Mouse (Mus musculus): Measurements from ENCODE around the gene Rlbp1. TPM values are rescaled to one million over a fixed set of nuclear protein-coding genes. Genes with fewer than 3 reads are reported as not detected.

The Rlbp1 gene
- polyA plus RNA-seq, 1 experiment from 2014 or later = 4.0 TPM

GRCm38 (mm10) chr7:79371321-79371879, 15.4 kb downstream of the Rlbp1 start:
- H3K9ac ChIP-seq = no peak overlapping the region
- peak; percentile 63; the same call in 1 of the 2 replicates for ATAC-seq (ENCODE audit: low FRiP score)
- H3K9me3 ChIP-seq (replicated peaks) = no peaks in the 10 kb centered on the region
- H3K4me1 ChIP-seq = no peaks in the 10 kb centered on the region
- peaks cover under 1% of the 10 kb centered on the region; the same call in 1 of the 2 replicates for H3K36me3 ChIP-seq
- no peak overlapping the region for H3K4me3 ChIP-seq
- no peaks in the 10 kb centered on the region for H3K27me3 ChIP-seq
- no peak overlapping the region for H3K27ac ChIP-seq
- no peak overlapping the region for H3K4me2 ChIP-seq (replicated peaks)
- 49% methylated on average over 10 of the region's 10 CpGs for WGBS

DNA sequence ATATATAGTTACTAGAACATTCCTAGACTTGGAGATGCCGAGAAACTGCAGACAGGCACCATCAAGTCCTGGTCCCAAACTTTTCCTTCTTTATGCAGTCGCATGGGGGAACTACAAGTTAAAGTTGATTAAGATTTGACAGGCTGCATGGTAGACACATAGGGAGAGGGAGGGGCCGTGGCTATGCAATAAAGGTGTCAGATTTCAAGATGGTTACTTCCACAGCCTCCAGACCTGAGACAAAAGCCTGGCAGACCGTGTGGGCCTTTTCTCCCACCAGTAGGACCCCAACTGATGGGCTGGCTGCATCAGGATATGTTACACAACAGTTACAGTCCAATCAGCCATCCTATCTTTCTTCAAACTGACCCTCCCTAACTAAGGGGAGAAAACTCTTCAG, 17.4 kb downstream of the Rlbp1 start:
- Histone ChIP-seq H3K4me3 (no peak overlapping the region), H3K36me3 (peaks cover 9% of the 10 kb centered on the region; the same call in 1 of the 2 replicates), H3K27me3 (no peaks in the 10 kb centered on the region), H3K27ac (no peak overlapping the region), H3K9me3 (replicated peaks) (no peaks in the 10 kb centered on the region), H3K4me1 (no peaks in the 10 kb centered on the region), H3K9ac (no peak overlapping the region), H3K4me2 (replicated peaks) (no peak overlapping the region)
- 44% methylated on average over 4 of the region's 4 CpGs for WGBS
- ATAC-seq (ENCODE audit: low FRiP score) = no peak

- no peak for ATAC-seq (ENCODE audit: low FRiP score)
- no peaks in the 10 kb centered on the region for H3K9me3 ChIP-seq (replicated peaks)
- peaks cover 2% of the 10 kb centered on the region; the same call in 1 of the 2 replicates for H3K4me1 ChIP-seq
- peaks cover 9% of the 10 kb centered on the region; the same call in 1 of the 2 replicates for H3K36me3 ChIP-seq
- H3K27me3 ChIP-seq = no peaks in the 10 kb centered on the region
- no peak overlapping the region for H3K4me3 ChIP-seq
- H3K4me2 ChIP-seq (replicated peaks) = no peak overlapping the region
- 80% methylated on average over 5 of the region's 5 CpGs for WGBS
- H3K27ac ChIP-seq = no peak overlapping the region
- no peak overlapping the region for H3K9ac ChIP-seq
These were observed 18.2 kb downstream of the Rlbp1 start for GRCm38 (mm10) chr7:79368664-79369063.

DNA sequence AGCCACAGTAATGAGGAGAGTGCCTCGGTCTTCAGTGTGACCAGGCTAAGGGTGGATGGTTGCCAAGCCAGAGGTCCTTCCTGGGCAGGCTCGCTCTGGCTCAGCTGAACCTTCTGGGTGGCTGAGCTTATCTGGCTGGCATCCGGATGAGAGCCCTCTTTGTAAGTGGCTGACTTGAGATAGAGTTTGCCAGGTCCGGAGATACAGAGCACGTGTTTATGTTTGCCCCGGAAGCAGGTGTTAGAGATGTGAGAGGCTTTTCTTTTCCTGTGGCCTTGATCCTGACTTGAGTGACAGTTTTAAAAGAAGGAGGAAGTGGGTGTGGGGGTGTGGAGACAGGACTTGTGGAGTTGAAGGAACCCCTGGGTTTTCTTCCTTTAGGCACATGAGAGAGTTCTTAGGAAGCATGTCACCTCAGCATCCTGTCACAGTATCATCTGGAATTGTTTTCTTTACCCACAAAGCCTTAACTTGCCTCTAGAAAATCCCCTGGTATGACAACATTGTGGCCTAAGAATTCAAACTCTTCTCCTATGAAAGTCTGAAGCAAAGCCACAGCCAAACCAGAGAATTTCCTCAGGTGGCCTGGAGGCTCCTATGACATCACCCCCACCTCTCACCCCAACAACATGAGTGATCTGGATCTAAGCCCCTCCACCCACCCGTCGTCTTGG, 23.3 kb downstream of the Rlbp1 start:
- no peak overlapping the region for H3K27ac ChIP-seq
- 81% methylated on average over 8 of the region's 8 CpGs for WGBS
- H3K27me3 ChIP-seq = no peaks in the 10 kb centered on the region
- peaks cover 33% of the 10 kb centered on the region for H3K4me1 ChIP-seq
- peaks cover 30% of the 10 kb centered on the region for H3K36me3 ChIP-seq
- no peak overlapping the region for H3K4me2 ChIP-seq (replicated peaks)
- no peak for ATAC-seq (ENCODE audit: low FRiP score)
- H3K9me3 ChIP-seq (replicated peaks) = no peaks in the 10 kb centered on the region
- no peak overlapping the region for H3K4me3 ChIP-seq
- no peak overlapping the region for H3K9ac ChIP-seq

GRCm38 (mm10) chr7:79362830-79363229, 24.0 kb downstream of the Rlbp1 start:
- H3K9ac ChIP-seq = no peak overlapping the region
- H3K4me3 ChIP-seq = no peak overlapping the region
- H3K27me3 ChIP-seq = no peaks in the 10 kb centered on the region
- H3K27ac ChIP-seq = peak overlapping the region; percentile 68; the same call in 1 of the 2 replicates
- no peaks in the 10 kb centered on the region for H3K9me3 ChIP-seq (replicated peaks)
- no peak overlapping the region for H3K4me2 ChIP-seq (replicated peaks)
- H3K4me1 ChIP-seq = peaks cover 33% of the 10 kb centered on the region
- no peak for ATAC-seq (ENCODE audit: low FRiP score)
- WGBS = 90% methylated on average over 7 of the region's 7 CpGs
- H3K36me3 ChIP-seq = peaks cover 37% of the 10 kb centered on the region

DNA sequence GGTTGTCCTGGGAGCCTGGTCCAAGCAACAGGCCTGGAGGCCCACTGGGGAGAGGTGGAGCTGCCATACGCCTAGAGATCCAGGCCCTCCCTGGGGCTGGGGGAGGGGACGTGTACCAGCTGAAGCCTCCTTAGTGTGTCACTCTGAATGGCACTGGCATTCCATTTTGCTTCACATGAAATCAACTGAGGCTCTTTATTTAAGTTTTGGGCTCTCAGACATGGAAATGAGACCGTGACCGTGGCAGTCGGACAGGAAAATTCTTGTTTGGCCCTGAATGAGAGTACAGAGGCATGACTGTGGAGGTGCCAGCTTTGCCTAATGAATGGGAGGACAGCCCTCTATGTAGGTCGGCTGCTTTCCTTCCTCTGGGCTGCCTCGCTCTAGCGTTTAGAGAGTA, 24.6 kb downstream of the Rlbp1 start:
- no peaks in the 10 kb centered on the region for H3K9me3 ChIP-seq (replicated peaks)
- no peaks in the 10 kb centered on the region for H3K27me3 ChIP-seq
- H3K36me3 ChIP-seq = peaks cover 40% of the 10 kb centered on the region
- H3K27ac ChIP-seq = peak overlapping the region; percentile 68
- peak; percentile 88 for ATAC-seq (ENCODE audit: low FRiP score)
- H3K4me1 ChIP-seq = peaks cover 33% of the 10 kb centered on the region
- H3K4me2 ChIP-seq (replicated peaks) = no peak overlapping the region
- no peak overlapping the region for H3K9ac ChIP-seq
- H3K4me3 ChIP-seq = no peak overlapping the region
- 47% methylated on average over 8 of the region's 8 CpGs for WGBS

GRCm38 (mm10) chr7:79360056-79360455, 26.8 kb downstream of the Rlbp1 start:
- WGBS = 58% methylated on average over 11 of the region's 11 CpGs
- Histone ChIP-seq H3K4me1 (peaks cover 33% of the 10 kb centered on the region), H3K27ac (no peak overlapping the region), H3K9me3 (replicated peaks) (no peaks in the 10 kb centered on the region), H3K4me2 (replicated peaks) (no peak overlapping the region), H3K9ac (no peak overlapping the region), H3K36me3 (peaks cover 50% of the 10 kb centered on the region), H3K4me3 (no peak overlapping the region), H3K27me3 (no peaks in the 10 kb centered on the region)
- ATAC-seq (ENCODE audit: low FRiP score) = no peak; the same call in 1 of the 2 replicates

DNA sequence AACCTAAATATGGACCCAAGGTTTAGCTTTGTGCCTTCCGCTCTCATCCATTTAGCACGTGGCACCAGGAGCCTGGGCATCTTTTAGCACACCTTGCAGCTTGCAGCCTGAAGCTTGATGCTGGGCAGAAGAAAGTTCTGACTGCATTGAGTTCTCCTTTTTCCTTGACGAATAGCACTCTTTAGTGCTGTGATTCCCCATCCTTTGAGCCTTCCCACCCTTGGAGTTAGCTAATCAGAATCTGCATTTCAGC, 27.7 kb downstream of the Rlbp1 start:
- Histone ChIP-seq H3K4me3 (no peak overlapping the region), H3K9me3 (replicated peaks) (no peaks in the 10 kb centered on the region), H3K27ac (no peak overlapping the region), H3K36me3 (peaks cover 57% of the 10 kb centered on the region), H3K4me1 (peaks cover 33% of the 10 kb centered on the region), H3K4me2 (replicated peaks) (no peak overlapping the region), H3K27me3 (no peaks in the 10 kb centered on the region), H3K9ac (0 out of 2 replicates have a peak overlapping the region, but pooled peaks have one; percentile 8)
- 77% methylated on average over 3 of the region's 3 CpGs for WGBS
- ATAC-seq (ENCODE audit: low FRiP score) = no peak

DNA sequence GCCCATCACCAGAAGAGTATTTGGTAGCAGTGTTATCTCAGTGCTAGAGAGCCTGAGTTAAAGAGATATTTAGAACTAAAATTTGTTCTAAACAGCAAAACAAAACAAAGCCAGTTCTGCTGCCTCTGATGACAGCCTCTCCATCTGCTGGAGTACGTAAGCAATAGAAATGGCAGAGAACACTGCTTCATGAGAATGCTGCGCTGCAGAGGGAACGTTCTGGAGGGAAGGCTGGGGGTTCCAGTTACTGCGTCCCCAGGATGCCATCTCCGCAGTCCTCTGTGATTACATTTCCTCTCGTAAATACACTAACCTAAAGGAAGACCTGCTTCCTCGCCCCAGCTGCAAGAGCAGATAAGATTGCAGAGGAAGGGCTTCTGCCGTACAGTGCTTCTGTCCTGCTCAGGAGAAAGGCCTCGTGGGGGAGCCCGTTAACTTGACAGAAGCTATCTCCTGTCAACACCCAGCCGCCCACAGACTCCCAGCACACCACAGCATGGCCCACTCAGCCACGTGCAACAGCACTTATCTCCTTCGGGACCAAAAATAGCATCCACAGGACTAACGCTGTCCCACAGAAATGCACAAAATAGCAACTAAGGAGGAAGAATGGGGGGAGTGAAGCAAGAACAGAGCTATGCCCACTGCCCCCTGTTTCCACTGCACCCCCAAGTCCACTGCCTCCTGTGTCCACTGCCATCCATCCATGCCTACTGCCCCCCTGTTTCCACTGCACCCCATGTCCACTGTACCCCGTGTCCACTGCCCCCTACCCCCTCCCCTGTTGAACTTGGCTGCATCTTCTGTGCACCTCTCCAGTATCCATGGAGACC, 28.3 kb downstream of the Rlbp1 start:
- H3K4me2 ChIP-seq (replicated peaks) = no peak overlapping the region
- WGBS = 69% methylated on average over 15 of the region's 15 CpGs
- H3K36me3 ChIP-seq = peaks cover 62% of the 10 kb centered on the region
- ATAC-seq (ENCODE audit: low FRiP score) = no peak
- no peaks in the 10 kb centered on the region for H3K9me3 ChIP-seq (replicated peaks)
- no peak overlapping the region for H3K27ac ChIP-seq
- H3K4me3 ChIP-seq = no peak overlapping the region
- H3K27me3 ChIP-seq = no peaks in the 10 kb centered on the region
- 0 out of 2 replicates have a peak overlapping the region, but pooled peaks have one; percentile 8 for H3K9ac ChIP-seq
- H3K4me1 ChIP-seq = peaks cover 30% of the 10 kb centered on the region

- WGBS = 35% methylated on average over 12 of the region's 12 CpGs
- Histone ChIP-seq H3K36me3 (peaks cover 52% of the 10 kb centered on the region), H3K27ac (no peak overlapping the region), H3K4me2 (replicated peaks) (no peak overlapping the region), H3K4me3 (no peak overlapping the region), H3K4me1 (no peaks in the 10 kb centered on the region; the same call in 1 of the 2 replicates), H3K27me3 (no peaks in the 10 kb centered on the region), H3K9ac (no peak overlapping the region), H3K9me3 (replicated peaks) (no peaks in the 10 kb centered on the region)
- ATAC-seq (ENCODE audit: low FRiP score) = peak; percentile 35; the same call in 1 of the 2 replicates
These were observed 37.0 kb downstream of the Rlbp1 start for GRCm38 (mm10) chr7:79349738-79350386.

DNA sequence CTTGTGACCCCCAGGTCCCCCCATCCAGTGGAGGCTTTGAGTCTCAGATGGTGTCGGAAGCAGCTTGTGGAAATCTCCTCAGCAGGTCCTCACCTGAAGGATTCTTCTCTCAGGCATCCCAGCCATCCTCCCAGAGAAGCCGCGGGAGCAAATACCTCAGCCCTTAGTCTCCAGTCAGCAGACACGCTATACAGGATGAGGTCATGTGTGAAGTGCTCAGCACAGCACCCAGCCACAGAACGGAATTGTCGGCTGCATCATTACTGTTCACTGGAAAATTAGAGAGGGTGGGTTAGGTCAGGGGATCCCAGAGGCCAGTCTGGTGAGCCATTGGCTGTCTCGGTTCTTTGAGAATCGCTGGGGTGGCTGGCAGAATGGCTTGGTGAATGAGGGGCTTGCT, 38.0 kb downstream of the Rlbp1 start:
- no peak for ATAC-seq (ENCODE audit: low FRiP score)
- H3K4me1 ChIP-seq = no peaks in the 10 kb centered on the region; the same call in 1 of the 2 replicates
- H3K36me3 ChIP-seq = peaks cover 53% of the 10 kb centered on the region
- H3K27ac ChIP-seq = no peak overlapping the region
- H3K4me2 ChIP-seq (replicated peaks) = no peak overlapping the region
- H3K4me3 ChIP-seq = no peak overlapping the region
- WGBS = 89% methylated on average over 8 of the region's 8 CpGs
- H3K9me3 ChIP-seq (replicated peaks) = no peaks in the 10 kb centered on the region
- no peak overlapping the region for H3K9ac ChIP-seq
- H3K27me3 ChIP-seq = no peaks in the 10 kb centered on the region

Measured in hindbrain, embryonic 12.5 days (tissue).